Mouse (Mus musculus) lung, adult 18-20 months (tissue): Measurements from ENCODE around the gene Rnf8.

Experiments used
- DNase-seq, 2 experiments: peaks; one replicate each; pipeline ENCODE4 v3.0.0; 2022; ENCODE audit warnings: mixed read lengths in 2 of 2

Gene Rnf8

DNA sequence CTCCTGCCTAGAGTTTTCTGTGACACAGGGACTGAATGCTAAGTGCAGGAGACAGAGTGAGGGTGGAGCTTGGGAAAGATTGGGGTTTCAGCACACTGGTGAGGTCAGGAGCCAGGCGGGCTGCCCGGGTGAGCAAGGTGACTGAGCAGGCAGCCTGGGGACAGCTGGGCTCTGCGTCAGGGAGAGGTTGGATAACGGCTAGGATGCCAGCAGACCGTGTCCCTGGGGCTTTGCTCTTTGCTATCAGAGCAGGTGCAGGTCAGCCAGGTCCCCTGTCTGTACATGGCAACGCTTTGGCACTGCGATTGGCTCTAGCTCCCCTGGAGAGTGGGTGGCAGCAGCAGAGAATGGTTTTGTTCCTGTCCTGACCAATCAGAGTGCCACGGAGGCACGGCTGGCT is 12.7 kb downstream of the Rnf8 start:
- DNase-seq, result no peak

DNA sequence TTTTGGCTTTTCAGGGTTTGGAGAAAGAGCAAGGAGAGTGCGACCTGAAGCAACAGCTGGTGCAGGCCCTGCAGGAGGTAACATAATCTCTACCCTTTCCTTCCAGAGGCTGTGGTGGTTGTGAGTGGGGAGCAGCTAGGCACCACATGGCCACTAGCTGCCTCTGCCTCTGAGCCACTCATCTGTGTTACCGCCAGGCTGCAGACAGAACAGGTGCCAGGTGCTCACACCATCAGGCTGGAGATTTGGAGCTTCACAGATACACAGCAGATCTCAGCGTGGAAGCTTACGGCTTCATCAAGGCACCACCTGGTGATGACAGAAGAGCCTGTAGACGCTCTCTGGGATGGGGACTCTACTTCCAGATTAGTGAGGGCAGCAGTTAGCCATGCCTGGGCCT is 14.4 kb downstream of the Rnf8 start:
- no peak for DNase-seq

DNA sequence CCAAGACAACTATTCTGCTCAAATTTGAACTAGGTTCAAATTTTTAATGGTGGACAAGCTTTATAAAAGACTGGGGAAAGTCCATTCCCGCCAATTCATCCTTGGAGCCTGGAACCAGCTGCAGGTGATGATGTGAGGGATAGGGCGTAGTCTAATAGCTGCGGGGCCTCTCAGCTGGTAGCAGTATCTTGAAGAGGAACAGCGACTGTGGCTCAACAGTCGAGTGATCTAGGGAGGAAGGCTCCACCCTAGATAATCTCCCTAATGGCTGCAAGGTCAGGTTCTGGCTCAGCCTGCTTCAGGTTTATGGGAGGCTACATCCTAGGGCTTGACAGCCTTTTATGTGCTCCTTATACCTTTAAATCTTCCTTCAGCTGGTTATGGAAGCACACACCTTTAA is 15.0 kb downstream of the Rnf8 start:
- no peak for DNase-seq

DNA sequence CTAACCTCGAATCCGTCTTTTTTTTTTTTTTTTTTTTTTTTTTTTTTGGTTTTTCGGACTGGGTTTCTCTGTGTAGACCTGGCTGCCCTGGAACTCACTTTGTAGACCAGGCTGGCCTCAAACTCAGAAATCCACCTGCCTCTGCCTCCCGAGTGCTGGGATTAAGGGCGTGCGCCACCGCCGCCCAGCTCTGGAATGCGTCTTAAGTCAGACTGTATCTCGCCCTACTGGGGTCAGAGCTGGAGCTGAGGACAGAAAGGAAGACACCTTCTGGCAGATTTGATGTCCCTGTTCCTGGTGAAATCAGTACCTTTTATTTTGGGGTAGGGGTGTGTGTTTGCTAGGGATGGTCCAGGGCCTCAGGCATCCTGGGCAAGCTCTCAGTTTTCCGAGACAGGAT is 17.7 kb downstream of the Rnf8 start:
- no peak for DNase-seq

DNA sequence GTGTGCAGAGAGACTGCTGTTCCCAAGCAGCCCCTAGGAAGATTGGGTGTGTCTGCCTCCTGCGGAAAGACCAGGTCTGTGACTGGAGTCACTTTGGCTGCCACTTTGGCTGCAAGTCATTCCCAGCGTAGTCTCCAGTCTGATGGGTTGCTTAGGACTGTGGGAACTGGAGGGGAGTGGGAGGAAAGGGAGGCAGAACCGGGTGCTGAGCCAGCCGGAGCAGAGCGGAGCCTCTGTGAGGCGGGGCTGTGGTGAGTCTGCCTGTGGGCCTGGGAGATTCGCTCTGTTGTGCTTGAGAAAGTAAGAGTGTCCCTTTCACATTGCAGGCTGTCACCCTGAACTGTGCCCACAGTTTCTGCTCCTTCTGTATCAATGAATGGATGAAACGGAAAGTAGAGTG is 20.9 kb downstream of the Rnf8 start:
- no peak for DNase-seq

DNA sequence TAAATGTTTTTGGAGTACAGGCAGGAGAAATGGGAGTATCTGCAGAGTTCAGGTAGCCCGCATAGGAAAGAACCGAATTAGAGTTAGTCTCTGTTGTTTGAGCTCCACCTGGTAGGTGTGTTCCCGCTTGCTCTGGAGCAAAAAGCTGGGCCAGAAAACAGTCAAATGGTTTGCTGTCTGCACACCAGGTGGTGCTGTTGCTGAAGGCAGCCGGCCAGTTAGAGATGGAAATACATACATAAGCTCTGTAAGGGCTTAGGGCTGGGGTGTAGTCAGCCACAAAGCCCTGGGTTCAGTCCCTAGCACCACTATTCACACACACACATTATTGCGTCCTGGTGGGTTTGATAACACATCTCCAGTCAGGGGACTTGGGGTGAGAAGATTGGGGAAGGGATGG is 21.5 kb downstream of the Rnf8 start:
- no peak for DNase-seq

DNA sequence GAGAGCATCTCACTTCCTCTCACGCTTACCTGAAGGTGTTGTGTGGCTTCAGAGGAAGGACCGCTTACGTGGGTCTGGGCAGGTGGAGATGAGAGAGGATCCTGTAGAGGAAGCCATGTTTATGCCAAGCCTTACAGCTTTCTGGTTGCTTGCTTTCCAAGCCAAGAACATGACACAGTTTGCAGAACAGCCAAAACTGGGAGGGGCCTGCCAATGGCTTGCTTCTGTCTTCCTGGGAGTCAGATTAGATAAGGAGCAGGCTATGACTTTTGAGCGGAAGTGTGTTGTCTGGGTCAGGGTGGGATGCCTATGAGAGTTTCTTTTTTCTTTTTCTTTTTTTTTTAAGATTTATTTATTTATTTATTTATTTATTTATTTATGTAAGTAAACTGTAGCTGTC is 22.8 kb downstream of the Rnf8 start:
- DNase-seq, result peak; percentile 17 to 26

DNA sequence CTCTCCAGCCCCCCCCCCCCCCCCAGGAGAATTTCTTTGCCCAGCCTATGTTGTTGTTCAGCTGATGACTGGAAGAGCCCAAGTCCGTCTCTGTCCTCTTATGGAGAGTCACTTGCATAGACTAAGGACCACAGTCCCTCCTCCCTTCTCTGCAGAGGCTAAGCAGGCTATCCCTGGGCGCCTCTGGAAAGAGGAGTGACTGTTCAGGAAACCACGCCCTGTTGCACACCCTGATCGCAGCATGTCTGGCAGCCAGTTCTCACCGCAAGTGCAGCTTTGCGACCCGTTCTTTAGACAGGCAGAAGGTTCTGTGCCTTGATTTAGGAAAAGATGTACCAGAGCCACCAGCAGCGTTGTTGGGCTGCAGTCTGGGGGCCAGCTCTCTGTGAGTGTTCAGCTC is 23.3 kb downstream of the Rnf8 start:
- peak in 1 of 2 experiments; percentile 23 for DNase-seq

DNA sequence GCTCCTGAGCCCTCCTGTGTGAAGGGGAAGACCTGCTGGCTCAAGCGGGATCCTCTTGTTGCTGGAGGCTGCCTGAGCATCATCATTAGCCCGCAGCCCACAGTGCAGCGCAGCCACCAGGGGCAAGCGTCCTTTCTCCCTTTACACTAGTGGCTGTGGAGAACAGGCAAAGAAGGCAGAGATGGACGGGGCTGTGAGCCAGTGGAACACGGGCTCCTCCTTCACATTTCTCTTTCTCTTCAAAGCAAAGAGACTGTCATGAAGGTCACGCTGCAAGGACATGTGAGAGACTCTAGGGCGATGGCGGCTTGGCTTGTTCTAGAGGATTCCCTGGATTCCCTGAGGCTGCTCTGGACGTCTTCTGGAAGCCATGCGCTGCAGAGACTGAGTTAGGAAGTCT is 26.4 kb downstream of the Rnf8 start:
- no peak for DNase-seq

DNA sequence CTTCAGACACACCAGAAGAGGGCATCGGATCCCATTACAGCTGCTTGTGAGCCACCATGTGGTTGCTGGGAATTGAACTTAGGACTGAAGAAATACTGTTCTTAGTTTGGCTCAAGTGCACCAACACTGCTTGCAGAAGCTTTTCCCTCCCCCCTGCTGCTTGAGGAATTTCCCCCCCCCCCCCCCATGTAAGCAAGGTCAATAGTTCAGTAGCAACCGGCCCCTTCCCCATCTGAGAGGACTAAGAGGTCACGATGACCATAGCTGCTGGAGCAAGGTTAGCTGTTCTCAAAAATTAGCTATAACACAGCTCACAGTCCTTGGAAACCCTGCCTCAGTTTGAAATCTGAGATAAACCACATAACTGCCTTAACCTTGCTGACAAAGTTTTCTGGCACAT is 27.6 kb downstream of the Rnf8 start:
- no peak for DNase-seq

DNA sequence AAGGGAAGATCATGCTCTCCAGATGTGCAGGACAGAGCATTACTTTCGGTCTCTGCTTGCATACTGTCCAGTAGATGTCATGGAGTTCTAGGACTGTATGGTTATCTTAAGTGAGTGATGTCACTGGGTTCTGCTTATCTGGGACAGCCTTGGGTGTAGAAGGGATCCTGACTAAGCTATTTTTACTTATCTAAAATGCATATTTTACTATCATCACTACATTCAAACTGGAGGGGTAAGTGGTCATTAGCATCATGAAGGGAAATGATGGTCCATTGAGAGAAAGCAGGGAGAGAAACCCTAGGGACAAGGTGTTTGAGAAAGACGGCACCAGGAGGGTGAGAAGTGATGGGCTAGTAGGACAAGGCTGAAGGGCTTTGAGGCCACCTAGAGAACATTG is 43.7 kb downstream of the Rnf8 start:
- DNase-seq, result no peak

DNA sequence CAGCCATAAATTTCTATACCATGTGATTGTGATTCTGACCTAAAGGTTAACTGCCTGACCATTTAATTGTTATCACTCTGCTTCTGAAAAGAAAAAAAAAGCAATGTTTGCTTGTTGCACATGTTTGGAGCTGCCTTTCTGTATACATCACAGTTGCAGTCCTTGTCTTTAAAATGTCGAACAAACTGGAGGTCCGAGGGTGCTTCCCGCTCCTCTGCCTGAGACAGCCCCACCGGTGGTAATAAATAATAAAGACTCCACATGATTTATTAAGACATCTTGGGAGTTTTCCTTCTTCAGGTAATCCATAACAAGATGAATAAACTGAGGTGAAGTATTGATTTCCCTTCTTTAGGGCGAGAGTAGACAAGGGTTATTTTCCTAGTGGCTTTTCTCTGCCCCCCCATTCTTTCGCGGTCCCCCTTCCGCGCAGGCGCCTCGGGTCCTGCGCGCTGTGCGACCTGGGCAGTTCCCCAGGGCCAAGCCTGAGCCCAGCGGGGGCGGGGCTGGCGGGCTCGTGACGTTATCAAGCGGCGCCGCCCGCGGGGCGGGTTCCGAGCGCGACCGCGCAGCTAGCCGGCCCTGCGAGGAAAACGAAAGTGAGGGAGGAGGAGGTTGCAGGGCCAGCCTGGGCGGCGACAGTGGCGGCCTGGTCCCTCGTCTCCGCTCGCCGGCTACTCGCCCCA is 45.6 kb downstream of the Rnf8 start, which contains the start of gene Cmtr1:
Gene Cmtr1, plus strand, starts transcription at position 520 of the 686 bp plus-strand sequence.
- peak; percentile 96 to 97 for DNase-seq

DNA sequence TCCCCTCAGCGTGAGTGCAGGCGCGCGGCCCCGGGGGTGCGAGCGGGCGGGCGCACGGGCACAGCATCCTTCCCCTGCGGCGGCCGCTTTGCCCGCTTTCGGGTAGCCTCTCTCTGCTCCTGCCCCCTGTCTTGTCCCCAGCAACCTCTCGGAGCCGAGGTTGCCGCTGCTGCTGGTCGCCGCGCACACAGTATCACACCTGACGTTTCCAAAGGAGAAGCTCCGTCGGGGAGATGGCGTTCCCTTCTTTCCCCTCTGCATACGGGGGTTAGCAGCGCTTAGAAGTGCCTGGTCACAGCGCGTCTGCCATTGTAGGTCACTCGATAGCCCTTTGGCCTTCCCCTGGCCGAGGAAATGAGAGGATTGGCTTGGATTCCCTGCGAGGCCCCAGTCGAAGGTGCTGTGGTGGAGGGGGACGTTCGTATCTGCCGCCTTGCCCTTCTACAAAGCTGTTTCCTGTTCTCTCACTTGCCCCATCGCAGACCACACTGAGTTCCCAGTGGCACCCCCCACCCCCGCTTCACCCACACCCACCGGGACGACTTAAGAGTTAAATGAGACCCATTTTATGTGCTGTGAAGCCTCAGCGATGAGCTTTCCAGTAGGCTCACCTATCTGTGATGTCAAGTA is 46.3 kb downstream of the Rnf8 start:
- DNase-seq, result peak in 1 of 2 experiments; percentile 14

DNA sequence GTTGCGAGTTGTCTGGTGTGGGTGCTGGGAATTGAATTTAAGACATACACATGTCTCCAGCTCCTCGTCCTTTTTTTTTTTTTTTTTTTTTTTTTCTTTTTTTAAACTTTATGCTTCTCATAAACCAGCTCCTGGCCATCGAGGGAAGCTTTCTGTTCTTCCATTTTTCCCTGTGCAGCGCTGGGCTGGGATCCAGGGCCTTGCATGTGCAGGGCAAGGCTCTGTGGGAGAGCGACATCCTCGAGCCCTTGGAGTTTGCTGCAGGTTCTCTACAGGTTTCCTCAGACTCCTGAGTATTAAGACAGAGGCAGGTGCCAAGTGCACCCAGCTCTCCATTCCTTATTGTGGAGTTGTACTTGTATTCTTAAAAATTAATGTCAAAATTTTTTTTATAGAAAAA is 47.6 kb downstream of the Rnf8 start:
- no peak for DNase-seq

DNA sequence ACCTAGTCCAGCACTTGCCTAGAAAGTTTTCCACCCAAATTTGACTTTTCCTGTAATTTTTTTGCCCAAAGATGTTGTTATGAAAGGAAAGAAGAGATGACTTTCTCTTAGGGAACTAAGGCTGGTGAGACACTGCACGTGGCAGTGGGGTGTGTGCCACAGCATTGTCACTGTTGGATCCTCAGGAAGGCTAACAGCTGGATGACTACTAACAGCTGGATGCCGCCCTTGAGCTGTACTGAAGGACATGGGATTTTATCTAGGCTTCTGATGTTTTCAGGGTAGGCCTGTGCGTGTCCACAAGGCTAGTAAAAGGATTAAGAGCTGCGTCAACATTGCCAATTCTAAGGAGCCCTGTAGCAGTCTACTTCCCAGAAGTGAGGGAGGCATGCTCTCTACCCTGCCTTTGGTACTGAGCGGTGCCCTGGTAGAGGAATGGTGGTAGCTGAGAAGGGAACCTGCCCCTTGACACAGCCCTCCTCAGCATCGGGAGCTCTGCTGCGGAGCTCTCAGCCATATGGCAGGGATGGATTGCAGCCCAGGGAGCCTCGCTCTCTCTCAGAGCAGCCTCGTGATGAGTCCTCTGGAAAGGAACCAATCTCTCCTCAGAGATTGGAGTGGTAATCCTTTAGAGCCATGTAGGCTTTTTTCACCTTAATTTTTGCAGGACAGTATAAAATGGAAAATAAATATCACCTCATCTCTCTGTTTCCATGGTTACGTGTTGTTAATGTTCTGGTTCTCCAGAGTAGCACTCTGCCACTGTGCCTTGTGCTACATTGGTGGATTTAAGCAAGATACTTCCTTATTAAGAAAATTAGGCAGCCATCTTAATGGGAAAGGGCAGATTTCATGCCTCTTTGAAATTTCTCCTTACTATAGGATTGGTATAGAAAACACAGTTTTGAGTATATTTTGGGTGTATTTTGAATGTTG is 53.7 kb downstream of the Rnf8 start:
- DNase-seq, result no peak

DNA sequence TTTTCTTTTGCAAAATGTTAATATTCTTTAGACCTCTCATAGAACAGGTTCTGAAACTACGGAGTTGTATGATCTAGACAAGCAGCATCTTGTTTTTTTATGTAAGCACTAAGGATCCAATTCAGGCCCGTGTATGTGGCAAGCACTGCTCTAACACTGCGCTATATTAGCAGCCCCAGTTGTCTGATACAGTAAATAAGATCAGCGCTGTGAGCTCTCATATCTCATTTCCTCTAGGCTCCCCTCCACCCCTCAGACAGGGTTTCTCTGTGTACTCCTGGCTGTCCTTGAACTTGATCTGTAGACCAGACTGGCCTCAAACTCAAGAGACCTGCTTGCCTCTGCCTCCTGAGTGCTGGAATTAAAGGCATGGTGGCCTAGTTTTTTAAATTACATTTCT is 54.4 kb downstream of the Rnf8 start:
- no peak for DNase-seq

DNA sequence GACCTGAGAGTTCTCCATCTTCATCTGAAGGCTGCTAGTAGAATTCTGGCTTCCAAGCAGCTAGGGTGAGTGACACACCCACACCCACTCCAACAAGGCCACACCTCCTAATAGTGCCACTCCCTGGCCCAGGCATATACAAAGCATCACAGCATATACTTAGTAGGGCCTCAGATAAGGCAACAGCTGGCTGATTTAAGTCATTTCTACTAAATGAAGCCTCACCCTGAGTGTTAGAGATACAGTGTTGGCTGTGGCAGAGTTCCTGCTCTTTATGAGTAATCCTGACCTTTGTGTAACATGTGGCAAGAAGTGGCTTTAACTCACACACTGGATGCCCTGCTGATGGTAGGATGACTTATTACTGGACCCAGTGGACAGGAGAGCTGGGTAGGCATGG is 55.3 kb downstream of the Rnf8 start:
- no peak for DNase-seq

DNA sequence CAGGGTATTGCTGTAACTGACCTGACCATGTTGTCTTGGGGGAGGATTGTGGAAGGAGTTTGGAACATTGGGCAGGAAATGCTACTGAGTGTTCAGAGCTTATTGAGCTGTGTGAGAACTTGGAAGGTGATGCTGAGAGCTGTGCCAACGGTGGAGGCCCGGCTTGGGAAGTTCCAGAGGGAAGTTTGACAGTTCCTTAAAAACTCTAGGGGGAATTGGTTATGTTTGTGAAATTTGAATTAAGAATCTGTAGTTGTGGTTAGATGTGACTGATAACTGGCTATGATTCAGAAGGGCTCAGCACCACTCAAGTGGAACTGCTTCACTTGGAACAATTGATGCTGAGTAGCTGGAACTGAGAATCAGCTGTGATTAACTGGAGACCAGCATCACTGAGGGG is 56.4 kb downstream of the Rnf8 start:
- no peak for DNase-seq

DNA sequence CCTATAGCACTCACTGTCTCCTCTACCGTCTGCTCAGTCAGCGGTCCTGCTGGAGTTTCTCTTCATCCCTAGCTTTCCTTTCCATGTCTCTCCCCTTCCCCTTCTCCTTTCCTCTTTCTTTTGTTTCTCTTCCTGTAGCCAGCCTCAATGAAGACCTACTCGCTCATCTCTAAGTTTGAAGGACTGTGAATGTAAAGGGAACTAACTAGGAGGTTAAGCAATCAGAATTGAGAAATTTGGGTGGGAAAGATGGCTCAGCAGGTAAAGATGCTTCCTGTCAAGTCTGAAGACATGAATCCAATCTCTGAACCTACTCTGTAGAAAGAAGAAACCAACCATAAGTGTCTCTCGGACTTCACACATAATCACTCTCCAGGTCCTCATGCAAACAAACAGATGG is 58.7 kb downstream of the Rnf8 start:
- DNase-seq, result no peak

DNA sequence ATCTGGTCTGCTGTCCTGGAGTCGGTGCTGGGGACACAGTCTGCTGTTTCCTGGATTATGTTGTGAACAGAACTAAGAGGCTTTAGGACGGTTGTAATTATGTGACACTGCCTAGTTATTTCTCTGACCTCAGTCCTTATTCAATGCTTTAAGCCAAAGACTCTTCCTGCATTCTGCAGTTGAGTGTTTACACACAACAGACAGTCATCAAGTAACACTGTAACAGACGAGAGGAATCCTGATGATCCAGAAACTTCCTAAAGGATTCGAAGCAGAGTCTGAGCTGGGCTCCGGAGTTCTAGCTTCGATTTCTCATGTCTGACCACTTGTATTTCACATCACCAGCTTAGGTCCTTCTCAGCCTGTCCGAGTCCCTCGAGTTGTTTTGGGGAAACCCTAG is 63.9 kb downstream of the Rnf8 start:
- DNase-seq, result no peak

DNA sequence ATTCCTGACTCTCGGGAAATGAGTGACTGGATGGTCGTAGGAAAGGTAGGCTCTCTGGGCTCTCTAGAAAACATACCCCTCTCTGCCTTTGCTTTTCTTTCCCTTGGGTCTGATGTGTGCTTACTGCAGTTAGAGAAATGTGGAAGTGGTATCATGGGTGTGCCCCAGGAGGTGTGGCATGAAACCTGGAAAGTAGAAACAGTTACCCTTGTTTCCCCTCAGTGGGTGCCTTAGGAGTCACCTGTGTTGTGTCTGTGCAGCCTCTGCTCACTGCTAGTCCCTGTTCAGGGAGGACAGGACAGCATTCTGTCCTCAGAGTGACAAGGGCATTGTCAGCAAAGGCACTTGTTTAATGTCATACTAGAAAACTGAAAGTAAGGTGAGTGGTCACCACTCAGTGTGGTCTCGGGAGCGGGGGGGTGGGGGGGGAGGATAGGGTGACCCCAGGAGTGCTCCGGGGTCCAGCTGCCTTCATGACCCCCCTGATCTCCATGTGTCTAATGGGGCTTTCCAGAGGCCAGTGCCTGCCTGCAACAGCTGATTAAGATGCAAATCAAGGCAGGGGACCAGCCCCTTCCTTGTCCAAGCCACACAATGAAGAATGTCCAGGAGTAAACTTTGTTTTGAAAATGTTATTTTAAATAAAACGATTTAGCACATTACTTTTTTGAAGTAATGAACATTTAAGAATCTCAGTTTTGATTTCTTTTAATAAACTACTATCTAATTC is 64.6 kb downstream of the Rnf8 start:
- DNase-seq, result no peak

DNA sequence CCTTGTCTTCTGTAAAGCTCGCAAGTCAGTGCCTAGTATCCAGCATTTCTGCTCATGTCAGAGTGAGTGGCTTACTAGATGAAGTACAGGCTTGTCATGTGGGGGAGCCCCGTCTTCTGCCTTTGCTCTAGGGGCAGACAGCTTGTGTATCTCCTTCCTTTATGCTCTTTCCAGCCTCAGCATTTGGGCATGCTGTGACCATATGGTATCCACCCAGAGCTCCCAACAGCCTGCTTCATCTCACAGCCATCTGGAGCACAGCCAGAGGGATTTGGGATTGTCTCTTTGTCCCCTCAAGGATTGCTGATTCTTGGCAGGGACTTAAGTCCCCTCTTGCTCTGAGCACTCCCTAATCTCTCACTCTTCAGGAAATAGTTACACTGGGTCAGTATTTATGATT is 65.6 kb downstream of the Rnf8 start:
- no peak for DNase-seq

DNA sequence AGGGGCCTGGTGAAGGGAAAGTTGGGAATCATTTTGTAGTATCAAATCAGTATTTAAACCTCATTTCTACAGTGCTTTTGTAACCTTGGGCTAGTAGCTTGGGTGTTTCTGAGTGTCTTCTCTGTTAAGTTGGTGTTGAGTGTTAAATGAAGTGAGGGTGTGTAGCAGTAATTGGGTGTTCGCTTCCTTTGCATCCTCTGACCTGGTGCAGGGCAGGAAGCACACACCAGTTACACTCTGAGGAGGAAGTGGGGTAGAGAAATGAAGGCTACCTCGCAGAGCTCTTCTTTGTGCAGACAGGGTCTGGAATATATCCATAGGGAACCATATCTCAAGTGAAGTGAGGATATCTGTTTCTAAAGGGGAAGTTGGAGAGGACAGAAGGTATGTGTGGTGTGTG is 66.3 kb downstream of the Rnf8 start:
- no peak for DNase-seq
